Mouse (Mus musculus): ENCODE data around the gene Vwce. TPM values are rescaled to one million over a fixed set of nuclear protein-coding genes. Genes with fewer than 3 reads are reported as not detected.
A peak's percentile ranks its signal among the peaks of the same experiment; 100 is the strongest.

Vwce gene
- polyA plus RNA-seq, 1 experiment, result 11.3 TPM

DNA sequence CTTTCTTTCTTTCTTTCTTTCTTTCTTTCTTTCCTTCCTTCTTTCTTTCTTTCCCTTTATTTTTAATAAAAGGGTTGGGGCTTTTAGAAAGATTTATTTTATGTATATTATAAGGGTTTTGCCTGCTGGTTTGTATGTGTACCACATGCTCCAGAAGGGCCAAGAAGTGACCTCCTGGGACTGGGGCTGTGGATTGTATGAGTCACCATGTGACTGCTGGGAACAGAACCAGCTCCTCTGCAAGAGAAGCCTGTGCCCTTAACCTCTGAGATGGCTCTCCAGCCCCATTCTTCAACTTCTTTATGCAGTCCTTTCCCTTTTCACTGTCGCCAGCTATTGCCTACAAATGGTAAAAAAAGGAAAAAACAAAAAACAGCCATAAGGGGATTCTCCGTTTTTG is 11.6 kb downstream of the Vwce start:
- Histone ChIP-seq H3K4me1 (ENCODE audit: control insufficient read depth, insufficient read depth, insufficient read length, low read length) (no peaks in the 10 kb centered on the region; the same call in 1 of the 2 replicates), H3K4me3 (ENCODE audit: low read depth, low read length) (no peak overlapping the region), H3K36me3 (ENCODE audit: control insufficient read depth, insufficient read depth, low read length) (no peaks in the 10 kb centered on the region), H3K27me3 (ENCODE audit: control insufficient read depth, insufficient read depth, low read length) (no peaks in the 10 kb centered on the region), H3K27ac (ENCODE audit: insufficient read depth, low read depth, low read length) (no peak overlapping the region)
- TF ChIP-seq CTCF (IDR thresholded peaks at IDR 0.05; ENCODE audit: extremely low read depth, insufficient read length, insufficient replicate concordance, low read depth, low read length) (no peak), POLR2A (IDR thresholded peaks at IDR 0.05; ENCODE audit: low read depth, low read length) (no peak)
- WGBS, result 86% methylated on average over 2 of the region's 2 CpGs

DNA sequence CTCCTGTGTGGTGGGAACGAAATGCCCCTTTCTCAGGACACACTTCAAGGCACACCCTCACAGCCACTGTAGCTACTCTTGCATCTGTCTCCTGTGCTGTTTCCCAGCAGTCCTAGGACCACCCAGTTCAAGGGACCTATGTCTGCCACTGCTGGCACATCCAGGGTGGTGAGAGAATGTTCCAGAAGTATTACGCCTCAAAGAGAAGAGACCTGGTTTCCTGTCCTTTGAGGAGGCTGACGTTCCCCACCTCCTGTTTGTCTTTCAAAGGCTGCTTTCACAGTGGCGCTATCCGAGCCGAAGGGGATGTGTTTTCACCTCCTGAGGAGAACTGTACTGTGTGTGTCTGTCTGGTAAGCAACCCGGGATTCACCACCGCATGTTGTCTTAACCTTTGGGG is 14.1 kb downstream of the Vwce start:
- 81% methylated on average over 8 of the region's 8 CpGs for WGBS
- no peak overlapping the region for H3K4me3 ChIP-seq (ENCODE audit: low read depth, low read length)
- no peaks in the 10 kb centered on the region for H3K27me3 ChIP-seq (ENCODE audit: control insufficient read depth, insufficient read depth, low read length)
- TF ChIP-seq POLR2A (IDR thresholded peaks at IDR 0.05; ENCODE audit: low read depth, low read length) (no peak), CTCF (IDR thresholded peaks at IDR 0.05; ENCODE audit: extremely low read depth, insufficient read length, insufficient replicate concordance, low read depth, low read length) (no peak)
- no peaks in the 10 kb centered on the region for H3K36me3 ChIP-seq (ENCODE audit: control insufficient read depth, insufficient read depth, low read length)
- H3K4me1 ChIP-seq (ENCODE audit: control insufficient read depth, insufficient read depth, insufficient read length, low read length), result no peaks in the 10 kb centered on the region
- no peak overlapping the region for H3K27ac ChIP-seq (ENCODE audit: insufficient read depth, low read depth, low read length)

DNA sequence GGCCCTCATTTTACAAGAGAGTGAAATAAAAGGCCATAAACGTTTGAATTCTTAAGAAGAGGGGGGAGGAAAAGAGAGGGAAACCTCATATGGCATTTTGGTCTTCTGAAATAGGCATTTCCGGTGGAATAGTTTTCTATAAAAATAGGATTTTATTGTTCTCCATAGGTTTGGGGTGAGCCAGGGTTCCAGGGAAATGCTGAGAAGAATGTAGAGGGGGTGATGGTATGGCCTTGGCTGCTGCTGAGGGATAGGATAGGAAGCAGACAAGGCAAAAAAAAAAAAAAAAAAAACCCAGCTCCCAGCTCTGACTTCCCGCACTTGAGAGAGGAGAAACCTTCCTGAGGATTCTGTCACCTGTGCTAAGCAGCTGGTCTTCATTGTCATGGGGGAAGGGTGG is 22.0 kb downstream of the Vwce start:
- no peaks in the 10 kb centered on the region for H3K36me3 ChIP-seq (ENCODE audit: control insufficient read depth, insufficient read depth, low read length)
- H3K27me3 ChIP-seq (ENCODE audit: control insufficient read depth, insufficient read depth, low read length), result no peaks in the 10 kb centered on the region
- peak overlapping the region; percentile 73 for H3K27ac ChIP-seq (ENCODE audit: insufficient read depth, low read depth, low read length)
- H3K4me1 ChIP-seq (ENCODE audit: control insufficient read depth, insufficient read depth, insufficient read length, low read length), result peaks cover 26% of the 10 kb centered on the region; the same call in 1 of the 2 replicates
- no peak overlapping the region for H3K4me3 ChIP-seq (ENCODE audit: low read depth, low read length)
- 62% methylated on average over 3 of the region's 3 CpGs for WGBS
- no peak for TF ChIP-seq POLR2A (IDR thresholded peaks at IDR 0.05; ENCODE audit: low read depth, low read length)

GRCm38 (mm10) chr19:10657742-10658141 is 23.7 kb downstream of the Vwce start:
- H3K36me3 ChIP-seq (ENCODE audit: control insufficient read depth, insufficient read depth, low read length), result no peaks in the 10 kb centered on the region
- WGBS, result 18% methylated on average over 5 of the region's 5 CpGs
- no peaks in the 10 kb centered on the region for H3K27me3 ChIP-seq (ENCODE audit: control insufficient read depth, insufficient read depth, low read length)
- peaks cover 33% of the 10 kb centered on the region; the same call in 1 of the 2 replicates for H3K4me1 ChIP-seq (ENCODE audit: control insufficient read depth, insufficient read depth, insufficient read length, low read length)
- peak overlapping the region; percentile 96 for H3K27ac ChIP-seq (ENCODE audit: insufficient read depth, low read depth, low read length)
- TF ChIP-seq CTCF (IDR thresholded peaks at IDR 0.05; ENCODE audit: extremely low read depth, insufficient read length, insufficient replicate concordance, low read depth, low read length), result no peak
- no peak for TF ChIP-seq POLR2A (IDR thresholded peaks at IDR 0.05; ENCODE audit: low read depth, low read length)
- peak overlapping the region; percentile 39 for H3K4me3 ChIP-seq (ENCODE audit: low read depth, low read length)

DNA sequence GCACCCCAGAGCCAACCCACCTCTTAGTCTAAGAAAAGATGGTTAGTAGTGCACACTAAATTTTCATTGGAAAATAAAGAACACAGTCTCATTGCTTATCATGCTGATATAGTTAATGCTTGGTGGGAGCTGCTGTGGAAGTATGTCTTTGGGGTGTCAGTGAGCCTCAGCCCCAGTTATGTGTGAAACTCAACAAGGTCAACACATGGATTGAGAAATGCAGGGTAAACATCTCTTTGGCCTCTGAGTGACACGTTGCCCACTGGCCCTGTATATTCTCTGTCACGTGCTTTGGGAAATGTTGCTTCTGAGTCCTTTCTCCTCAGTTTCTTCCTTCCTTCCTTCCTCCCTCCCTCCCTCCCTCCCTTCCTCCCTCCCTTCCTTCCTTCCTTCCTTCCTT is 24.4 kb downstream of the Vwce start:
- Histone ChIP-seq H3K27me3 (ENCODE audit: control insufficient read depth, insufficient read depth, low read length) (no peaks in the 10 kb centered on the region), H3K36me3 (ENCODE audit: control insufficient read depth, insufficient read depth, low read length) (no peaks in the 10 kb centered on the region), H3K4me1 (ENCODE audit: control insufficient read depth, insufficient read depth, insufficient read length, low read length) (peaks cover 33% of the 10 kb centered on the region; the same call in 1 of the 2 replicates), H3K4me3 (ENCODE audit: low read depth, low read length) (no peak overlapping the region), H3K27ac (ENCODE audit: insufficient read depth, low read depth, low read length) (peak overlapping the region; percentile 96)
- no peak for TF ChIP-seq CTCF (IDR thresholded peaks at IDR 0.05; ENCODE audit: extremely low read depth, insufficient read length, insufficient replicate concordance, low read depth, low read length)
- TF ChIP-seq POLR2A (IDR thresholded peaks at IDR 0.05; ENCODE audit: low read depth, low read length), result no peak
- WGBS, result 68% methylated on average over 2 of the region's 2 CpGs

DNA sequence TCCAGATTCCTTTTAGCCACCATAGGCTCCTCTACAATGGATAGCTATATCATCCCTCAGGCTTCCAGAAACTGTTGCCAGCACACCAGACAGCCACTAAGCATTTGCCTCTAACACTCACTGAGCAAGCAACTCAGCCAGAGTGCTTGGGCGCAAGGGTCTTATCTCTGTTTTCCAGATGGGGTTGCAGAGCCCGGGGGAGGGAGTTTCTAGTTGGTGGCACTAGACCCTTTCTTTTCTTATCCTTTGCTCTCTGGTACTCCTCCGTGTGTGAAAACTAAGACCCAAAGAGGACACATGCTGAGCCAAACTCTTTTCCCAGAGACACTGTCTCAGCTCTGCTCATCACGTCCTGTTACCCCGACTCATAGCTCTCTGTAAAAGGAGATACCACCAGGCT is 27.4 kb downstream of the Vwce start:
- Histone ChIP-seq H3K27ac (ENCODE audit: insufficient read depth, low read depth, low read length) (no peak overlapping the region), H3K4me3 (ENCODE audit: low read depth, low read length) (no peak overlapping the region), H3K36me3 (ENCODE audit: control insufficient read depth, insufficient read depth, low read length) (no peaks in the 10 kb centered on the region), H3K27me3 (ENCODE audit: control insufficient read depth, insufficient read depth, low read length) (no peaks in the 10 kb centered on the region), H3K4me1 (ENCODE audit: control insufficient read depth, insufficient read depth, insufficient read length, low read length) (peaks cover 31% of the 10 kb centered on the region; the same call in 1 of the 2 replicates)
- WGBS, result 89% methylated on average over 5 of the region's 5 CpGs
- TF ChIP-seq CTCF (IDR thresholded peaks at IDR 0.05; ENCODE audit: extremely low read depth, insufficient read length, insufficient replicate concordance, low read depth, low read length) (no peak), POLR2A (IDR thresholded peaks at IDR 0.05; ENCODE audit: low read depth, low read length) (no peak)

DNA sequence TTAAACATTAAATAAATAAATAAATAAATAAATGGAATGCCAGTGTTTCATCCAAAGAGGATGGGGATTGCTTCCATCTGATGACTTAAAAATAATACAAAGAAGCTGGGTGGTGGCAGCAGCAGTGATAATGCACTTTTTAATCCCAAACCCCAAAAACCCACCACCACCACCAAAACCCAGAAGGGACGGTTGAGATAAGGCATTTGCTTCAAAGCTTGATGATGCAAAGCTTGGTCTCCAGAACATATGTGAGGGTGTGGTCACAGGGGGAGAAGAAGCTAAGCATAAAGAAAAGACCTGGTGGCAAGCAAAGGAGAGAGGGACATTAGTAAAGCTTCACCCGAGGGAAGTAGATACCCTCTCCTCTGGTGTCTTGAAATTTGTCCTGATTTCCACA is 27.9 kb downstream of the Vwce start:
- 87% methylated on average over 2 of the region's 2 CpGs for WGBS
- no peaks in the 10 kb centered on the region for H3K27me3 ChIP-seq (ENCODE audit: control insufficient read depth, insufficient read depth, low read length)
- H3K4me1 ChIP-seq (ENCODE audit: control insufficient read depth, insufficient read depth, insufficient read length, low read length), result peaks cover 27% of the 10 kb centered on the region; the same call in 1 of the 2 replicates
- H3K4me3 ChIP-seq (ENCODE audit: low read depth, low read length), result no peak overlapping the region
- H3K36me3 ChIP-seq (ENCODE audit: control insufficient read depth, insufficient read depth, low read length), result no peaks in the 10 kb centered on the region
- no peak overlapping the region for H3K27ac ChIP-seq (ENCODE audit: insufficient read depth, low read depth, low read length)
- no peak for TF ChIP-seq POLR2A (IDR thresholded peaks at IDR 0.05; ENCODE audit: low read depth, low read length)
- no peak for TF ChIP-seq CTCF (IDR thresholded peaks at IDR 0.05; ENCODE audit: extremely low read depth, insufficient read length, insufficient replicate concordance, low read depth, low read length)
